Mouse (Mus musculus): ENCODE results near the gene Gm16253. TPM values are rescaled to one million over a fixed set of nuclear protein-coding genes. Genes with fewer than 3 reads are reported as not detected.

Gm16253 gene
- polyA plus RNA-seq, 1 experiment = not detected

DNA sequence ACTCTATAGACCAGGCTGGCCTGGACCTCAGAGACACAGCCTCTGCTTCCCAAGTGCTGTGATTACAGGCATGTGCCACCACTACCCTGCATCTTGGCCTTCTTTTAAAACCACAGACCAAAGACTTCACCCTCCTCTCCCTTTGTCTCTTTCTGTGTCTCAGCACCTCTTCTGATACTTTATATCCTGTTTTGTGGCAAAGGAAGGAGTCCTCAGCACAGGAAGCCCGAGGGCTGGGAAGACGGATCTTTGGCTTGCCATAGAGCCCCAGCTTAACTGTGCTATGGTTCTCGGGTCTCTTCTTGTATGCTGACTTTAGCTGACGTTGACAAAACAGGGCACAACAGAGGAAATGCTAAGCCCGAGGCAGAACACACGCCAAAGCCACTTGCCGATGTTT is 6.1 kb upstream of the Gm16253 start:
- Histone ChIP-seq H3K4me3 (ENCODE audit: insufficient read depth, low read length) (no peak overlapping the region), H3K27ac (ENCODE audit: insufficient read depth, low read depth, low read length) (peak overlapping the region; percentile 86), H3K4me1 (ENCODE audit: control insufficient read depth, insufficient read depth, low read length) (peaks cover 59% of the 10 kb centered on the region)
- TF ChIP-seq POLR2A (IDR thresholded peaks at IDR 0.05; ENCODE audit: borderline replicate concordance, low read depth, low read length) (no peak), CTCF (IDR thresholded peaks at IDR 0.05; ENCODE audit: low read depth, low read length) (no peak)

DNA sequence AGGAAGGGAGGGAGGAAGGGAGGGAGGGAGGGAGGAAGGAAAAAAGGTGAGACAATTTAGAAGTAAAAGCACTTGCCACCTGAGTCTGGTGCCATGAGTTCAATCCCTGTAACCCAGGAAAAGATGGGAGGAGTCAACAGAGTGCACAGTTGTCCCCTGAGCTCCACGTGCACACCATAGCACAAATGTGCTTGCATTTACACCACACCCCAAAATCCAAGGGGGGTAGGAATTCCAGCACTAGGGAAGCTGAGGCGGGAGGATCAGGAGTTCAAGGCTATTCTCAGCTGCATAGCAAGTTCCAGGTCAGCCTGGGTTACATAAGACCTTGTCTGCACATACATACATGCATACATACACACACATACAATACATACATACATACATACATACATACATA is 5.4 kb upstream of the Gm16253 start:
- no peak for TF ChIP-seq POLR2A (IDR thresholded peaks at IDR 0.05; ENCODE audit: borderline replicate concordance, low read depth, low read length)
- TF ChIP-seq CTCF (IDR thresholded peaks at IDR 0.05; ENCODE audit: low read depth, low read length) = no peak
- peak overlapping the region; percentile 86 for H3K27ac ChIP-seq (ENCODE audit: insufficient read depth, low read depth, low read length)
- H3K4me3 ChIP-seq (ENCODE audit: insufficient read depth, low read length) = no peak overlapping the region

DNA sequence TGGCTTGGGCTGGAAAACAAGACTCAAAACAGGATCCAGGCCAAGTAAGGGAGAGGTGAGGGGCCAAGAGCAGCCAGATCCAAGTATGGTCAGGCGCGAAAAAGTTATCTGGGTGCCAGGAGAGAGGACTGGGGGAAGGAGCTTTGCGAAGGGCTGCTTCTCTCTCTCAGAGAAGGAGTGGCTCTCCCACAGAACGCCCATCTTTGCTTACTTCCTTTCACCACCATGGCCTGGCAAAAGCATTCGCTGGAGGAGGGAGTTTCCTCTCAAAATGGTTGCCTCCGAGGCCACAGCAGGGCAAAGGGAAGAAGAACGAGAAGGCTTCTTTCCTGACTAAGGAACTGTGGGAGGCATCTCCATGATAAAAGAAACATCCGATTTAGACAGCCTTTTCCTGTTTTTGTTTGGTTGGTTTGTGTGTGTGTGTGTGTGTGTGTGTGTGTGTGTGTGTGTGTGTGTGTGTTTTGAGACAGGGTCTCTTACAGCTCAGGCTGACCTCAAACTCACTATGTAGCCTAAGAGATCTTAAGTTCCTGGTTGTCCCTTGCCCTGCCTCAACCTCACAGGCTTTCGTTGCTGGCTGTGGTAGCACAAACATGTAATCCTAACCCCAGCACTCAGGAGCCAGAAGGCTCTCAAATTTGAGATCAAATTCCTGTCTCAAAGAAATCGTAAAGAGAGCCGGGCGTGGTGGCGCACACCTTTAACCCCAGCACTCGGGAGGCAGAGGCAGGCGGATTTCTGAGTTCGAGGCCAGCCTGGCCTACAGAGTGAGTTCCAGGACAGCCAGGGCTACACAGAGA is 4.7 kb upstream of the Gm16253 start:
- H3K4me1 ChIP-seq (ENCODE audit: control insufficient read depth, insufficient read depth, low read length) = peaks cover 48% of the 10 kb centered on the region
- TF ChIP-seq POLR2A (IDR thresholded peaks at IDR 0.05; ENCODE audit: borderline replicate concordance, low read depth, low read length) (no peak), CTCF (IDR thresholded peaks at IDR 0.05; ENCODE audit: low read depth, low read length) (no peak)
- peak overlapping the region; percentile 86 for H3K27ac ChIP-seq (ENCODE audit: insufficient read depth, low read depth, low read length)
- H3K4me3 ChIP-seq (ENCODE audit: insufficient read depth, low read length) = no peak overlapping the region

More for the DNA sequence above, 5.4 kb upstream of the Gm16253 start:
- peaks cover 56% of the 10 kb centered on the region for H3K4me1 ChIP-seq (ENCODE audit: control insufficient read depth, insufficient read depth, low read length)

DNA sequence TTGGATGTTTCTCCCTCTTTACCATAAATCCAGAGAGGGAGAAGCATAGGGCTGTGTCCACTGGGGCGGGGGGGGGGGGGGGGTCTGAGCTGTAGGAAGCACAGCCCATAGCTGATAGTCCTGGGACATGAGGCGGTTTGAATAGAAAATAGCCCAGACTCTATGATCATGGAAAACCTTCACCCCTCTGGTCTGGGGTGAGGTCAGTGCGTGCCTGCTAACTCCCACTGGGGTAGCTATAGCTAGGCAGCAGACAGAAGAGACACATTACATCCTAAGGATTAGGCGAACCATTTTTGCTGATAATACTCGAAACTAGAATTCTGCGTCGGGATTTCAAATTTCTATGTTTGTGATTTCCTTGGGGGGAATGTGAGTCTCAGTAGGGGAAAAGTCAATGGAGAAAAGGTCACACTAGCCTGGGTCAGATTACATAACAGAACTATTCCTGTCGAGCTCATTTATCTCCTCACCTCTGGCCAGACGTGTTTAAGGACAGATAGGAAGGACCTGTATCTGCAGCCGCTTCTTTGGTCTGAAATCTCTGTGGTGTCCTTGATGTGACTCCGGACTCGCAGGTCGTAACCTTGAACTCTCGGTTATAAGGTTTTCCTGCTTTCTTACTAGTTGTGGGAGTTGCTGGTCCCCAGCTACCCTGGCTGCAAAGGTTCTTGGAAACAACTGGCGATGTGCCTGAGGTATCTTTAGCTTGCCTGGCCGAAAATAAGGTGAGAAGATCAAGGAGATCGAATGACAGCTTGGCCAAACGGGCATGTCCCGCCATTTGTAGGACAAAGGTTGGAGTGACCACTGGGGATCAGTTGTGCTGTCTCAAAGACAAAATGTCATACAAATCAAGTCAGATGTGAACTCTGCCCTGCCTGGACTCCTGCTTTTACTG is 2.9 kb upstream of the Gm16253 start:
- TF ChIP-seq CTCF (IDR thresholded peaks at IDR 0.05; ENCODE audit: low read depth, low read length) (no peak), POLR2A (IDR thresholded peaks at IDR 0.05; ENCODE audit: borderline replicate concordance, low read depth, low read length) (no peak)
- Histone ChIP-seq H3K4me3 (ENCODE audit: insufficient read depth, low read length) (no peak overlapping the region), H3K4me1 (ENCODE audit: control insufficient read depth, insufficient read depth, low read length) (peaks cover 49% of the 10 kb centered on the region), H3K27ac (ENCODE audit: insufficient read depth, low read depth, low read length) (no peak overlapping the region)

GRCm38 (mm10) chr3:96575272-96575984 is 1.4 kb upstream of the Gm16253 start:
- peak overlapping the region; percentile 98 for H3K27ac ChIP-seq (ENCODE audit: insufficient read depth, low read depth, low read length)
- TF ChIP-seq POLR2A (IDR thresholded peaks at IDR 0.05; ENCODE audit: borderline replicate concordance, low read depth, low read length) (no peak), CTCF (IDR thresholded peaks at IDR 0.05; ENCODE audit: low read depth, low read length) (no peak)
- peaks cover 52% of the 10 kb centered on the region for H3K4me1 ChIP-seq (ENCODE audit: control insufficient read depth, insufficient read depth, low read length)
- peak overlapping the region; percentile 55 for H3K4me3 ChIP-seq (ENCODE audit: insufficient read depth, low read length)

- peak overlapping the region; percentile 55 for H3K4me3 ChIP-seq (ENCODE audit: insufficient read depth, low read length)
- H3K27ac ChIP-seq (ENCODE audit: insufficient read depth, low read depth, low read length) = peak overlapping the region; percentile 98
- TF ChIP-seq CTCF (IDR thresholded peaks at IDR 0.05; ENCODE audit: low read depth, low read length) = no peak
- TF ChIP-seq POLR2A (IDR thresholded peaks at IDR 0.05; ENCODE audit: borderline replicate concordance, low read depth, low read length) = peak; percentile 8; the same call in 1 of the 2 replicates
- H3K4me1 ChIP-seq (ENCODE audit: control insufficient read depth, insufficient read depth, low read length) = peaks cover 45% of the 10 kb centered on the region
These were observed 652 bp upstream of the Gm16253 start for GRCm38 (mm10) chr3:96576005-96576658.

DNA sequence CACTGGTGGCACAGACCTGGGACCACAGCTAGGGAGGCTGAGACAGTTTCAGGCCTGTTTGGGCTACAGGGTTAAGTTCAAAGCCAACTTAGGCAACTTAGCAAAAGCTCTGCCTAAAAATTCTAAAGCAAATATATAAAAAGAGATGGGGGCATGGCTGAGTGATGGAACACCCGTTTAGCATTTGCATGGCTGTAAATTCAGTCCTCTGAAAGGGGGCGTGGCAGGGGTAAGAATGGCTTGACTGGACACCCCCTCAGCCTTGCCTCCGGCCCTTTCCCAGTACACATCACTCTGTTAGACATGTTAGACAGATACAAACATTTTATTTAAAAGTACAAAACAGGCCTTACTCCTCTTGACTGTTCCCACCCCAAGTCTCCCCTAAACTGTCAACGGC is 782 bp downstream of the Gm16253 start:
- TF ChIP-seq POLR2A (IDR thresholded peaks at IDR 0.05; ENCODE audit: borderline replicate concordance, low read depth, low read length) (no peak), CTCF (IDR thresholded peaks at IDR 0.05; ENCODE audit: low read depth, low read length) (no peak)
- peaks cover 33% of the 10 kb centered on the region for H3K4me1 ChIP-seq (ENCODE audit: control insufficient read depth, insufficient read depth, low read length)
- peak overlapping the region; percentile 47 for H3K4me3 ChIP-seq (ENCODE audit: insufficient read depth, low read length)
- H3K27ac ChIP-seq (ENCODE audit: insufficient read depth, low read depth, low read length) = peak overlapping the region; percentile 96

DNA sequence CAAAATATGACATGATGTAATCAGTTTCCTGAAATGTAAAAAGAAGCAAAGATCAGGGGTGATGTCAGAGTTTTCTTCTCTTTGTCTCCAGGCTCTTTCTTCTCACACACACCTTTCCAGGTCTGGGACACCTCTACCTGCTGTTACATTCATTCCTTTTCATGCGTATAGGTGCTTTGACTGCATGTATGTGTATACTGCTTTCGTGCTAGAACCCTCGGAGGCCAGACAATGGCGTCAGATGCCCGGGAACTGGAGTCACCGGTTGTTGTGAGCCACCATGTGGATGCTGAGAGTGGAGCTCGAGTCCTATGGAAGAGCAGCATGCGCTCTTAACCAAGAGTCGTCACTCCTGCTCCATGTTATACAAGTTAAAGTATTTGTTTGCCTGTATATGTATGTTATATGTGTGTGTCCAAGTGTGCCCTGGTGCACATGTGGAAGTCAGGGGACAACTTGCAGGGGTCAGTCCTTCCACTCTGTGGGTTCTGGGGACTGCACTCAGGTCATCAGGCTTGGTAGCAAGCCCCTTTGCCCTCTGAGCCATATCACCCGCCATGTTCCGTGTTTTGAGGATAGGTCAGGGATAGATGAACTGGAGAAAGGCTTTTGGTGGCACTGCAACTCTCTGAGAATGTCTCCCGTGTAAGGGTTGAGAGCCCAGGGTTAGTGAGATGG is 1.9 kb downstream of the Gm16253 start:
- H3K4me3 ChIP-seq (ENCODE audit: insufficient read depth, low read length) = peak overlapping the region; percentile 51
- H3K27ac ChIP-seq (ENCODE audit: insufficient read depth, low read depth, low read length) = peak overlapping the region; percentile 91
- TF ChIP-seq CTCF (IDR thresholded peaks at IDR 0.05; ENCODE audit: low read depth, low read length) = no peak; the same call in 1 of the 2 replicates
- TF ChIP-seq POLR2A (IDR thresholded peaks at IDR 0.05; ENCODE audit: borderline replicate concordance, low read depth, low read length) = no peak
- peaks cover 33% of the 10 kb centered on the region for H3K4me1 ChIP-seq (ENCODE audit: control insufficient read depth, insufficient read depth, low read length)

Measured in bone marrow macrophage, adult 2 months (primary cell).